Mouse (Mus musculus) yolk sac, embryonic 10.5 days (tissue): ENCODE measurements at regions not wholly inside any gene's neighbourhood (a gene's known extent, or its start where the extent isn't known, plus 50 kb on each side); places are given as distances from the start of the nearest gene placed in this dataset.
"Not testable (repeated sequence)": the region's sequence is repeated elsewhere in the genome, so short reads cannot be mapped to it uniquely, and the experiment has no call there.

Experiments
- DNase-seq: peaks from one replicate; pipeline ENCODE4 v3.0.0-alpha.2; 2017; ENCODE audit warnings: low spot score

GRCm38 (mm10) chr2:15273446-15273845 is 218.6 kb upstream of the Nsun6 start:
- DNase-seq, result no peak

GRCm38 (mm10) chr2:15260486-15261165 is 205.8 kb upstream of the Nsun6 start:
- DNase-seq, result no peak

- DNase-seq, result not testable (repeated sequence)
Observed at GRCm38 (mm10) chr2:15242276-15242675, 187.4 kb upstream of the Nsun6 start.

- no peak for DNase-seq
Observed at GRCm38 (mm10) chr2:15221910-15222309, 167.0 kb upstream of the Nsun6 start.

- DNase-seq, result no peak
Observed at GRCm38 (mm10) chr2:15188091-15188490, 133.2 kb upstream of the Nsun6 start.

GRCm38 (mm10) chr2:15181000-15181399 is 126.1 kb upstream of the Nsun6 start:
- DNase-seq, result no peak

- DNase-seq, result no peak
Observed at GRCm38 (mm10) chr2:15166435-15167024, 111.7 kb upstream of the Nsun6 start.

GRCm38 (mm10) chr2:15165830-15166229 is 111.0 kb upstream of the Nsun6 start:
- DNase-seq, result no peak

GRCm38 (mm10) chr2:15163732-15164418 is 109.0 kb upstream of the Nsun6 start:
- DNase-seq, result peak; percentile 5

GRCm38 (mm10) chr2:15161831-15162230 is 107.0 kb upstream of the Nsun6 start:
- no peak for DNase-seq

- no peak for DNase-seq
Observed at GRCm38 (mm10) chr2:15157622-15158021, 102.8 kb upstream of the Nsun6 start.

GRCm38 (mm10) chr2:15150823-15151222 is 96.0 kb upstream of the Nsun6 start:
- DNase-seq, result no peak

- no peak for DNase-seq
Observed at GRCm38 (mm10) chr2:15148381-15148780, 93.5 kb upstream of the Nsun6 start.

GRCm38 (mm10) chr2:15146986-15147385 is 92.1 kb upstream of the Nsun6 start:
- no peak for DNase-seq

- DNase-seq, result no peak
Observed at GRCm38 (mm10) chr2:15146414-15146813, 91.5 kb upstream of the Nsun6 start.

- no peak for DNase-seq
Observed at GRCm38 (mm10) chr2:15144781-15145180, 89.9 kb upstream of the Nsun6 start.

- no peak for DNase-seq
Observed at GRCm38 (mm10) chr2:15139877-15140276, 85.0 kb upstream of the Nsun6 start.
